Mouse (Mus musculus): ENCODE results near the gene Frmd4a.

Gene Frmd4a

GRCm38 (mm10) chr2:4438739-4439138, 421.2 kb downstream of the Frmd4a start:
- in situ Hi-C loops (cut with MseI, MboI), result no loop called here

- in situ Hi-C loops (cut with MseI, MboI), result no loop called here
These were observed 422.4 kb downstream of the Frmd4a start for GRCm38 (mm10) chr2:4439909-4440308.

DNA sequence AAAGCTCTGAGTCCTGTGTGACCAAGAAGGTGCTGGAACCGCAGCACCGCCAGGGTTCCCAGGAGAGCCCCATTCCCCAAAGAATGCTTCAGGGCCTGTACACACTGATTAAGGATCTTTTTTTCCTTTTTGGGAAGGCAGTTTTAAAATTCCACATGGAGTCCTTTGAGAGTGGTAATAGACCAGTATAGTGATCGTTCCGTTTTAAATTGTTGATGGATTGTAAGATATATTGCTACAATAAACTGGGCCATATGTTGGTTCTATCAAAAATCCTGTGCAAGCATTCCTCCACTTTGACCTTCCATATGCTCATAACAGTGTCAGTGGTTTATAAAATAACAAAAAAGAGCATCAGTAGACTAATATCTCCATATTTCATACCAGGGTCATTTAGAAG, 424.3 kb downstream of the Frmd4a start:
- in situ Hi-C loops (cut with MseI, MboI), result no loop called here

DNA sequence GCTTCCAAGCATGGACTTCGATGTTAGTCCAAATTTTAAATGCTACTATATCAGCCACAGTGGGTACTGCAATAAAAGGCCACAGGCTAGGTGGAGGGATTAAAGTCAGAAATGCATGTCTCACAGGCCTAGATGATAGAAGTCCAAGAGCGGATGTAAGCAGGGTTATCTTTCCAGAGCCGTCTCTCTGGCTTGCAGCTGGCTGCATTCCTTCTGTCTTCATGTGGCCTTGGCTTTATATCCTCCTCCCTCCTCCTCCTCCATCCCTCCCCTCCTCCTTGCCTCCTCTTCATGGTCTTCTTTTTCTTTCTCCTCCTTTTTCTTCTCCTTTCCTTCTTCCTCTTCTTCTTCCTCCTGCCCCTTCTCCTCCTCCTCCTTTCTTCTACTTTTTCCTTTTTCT, 427.2 kb downstream of the Frmd4a start:
- in situ Hi-C loops (cut with MseI, MboI), result no loop called here

- in situ Hi-C loops (cut with MseI, MboI), result no loop called here
These were observed 428.3 kb downstream of the Frmd4a start for GRCm38 (mm10) chr2:4445629-4446400.

- in situ Hi-C loops (cut with MseI, MboI), result no loop called here
These were observed 432.5 kb downstream of the Frmd4a start for GRCm38 (mm10) chr2:4449860-4450480.

GRCm38 (mm10) chr2:4452590-4453400, 435.3 kb downstream of the Frmd4a start:
- in situ Hi-C loops (cut with MseI, MboI), result no loop called here

- in situ Hi-C loops (cut with MseI, MboI), result no loop called here
These were observed 437.8 kb downstream of the Frmd4a start for GRCm38 (mm10) chr2:4455097-4456025.

GRCm38 (mm10) chr2:4460897-4461296, 443.4 kb downstream of the Frmd4a start:
- in situ Hi-C loops (cut with MseI, MboI), result no loop called here

DNA sequence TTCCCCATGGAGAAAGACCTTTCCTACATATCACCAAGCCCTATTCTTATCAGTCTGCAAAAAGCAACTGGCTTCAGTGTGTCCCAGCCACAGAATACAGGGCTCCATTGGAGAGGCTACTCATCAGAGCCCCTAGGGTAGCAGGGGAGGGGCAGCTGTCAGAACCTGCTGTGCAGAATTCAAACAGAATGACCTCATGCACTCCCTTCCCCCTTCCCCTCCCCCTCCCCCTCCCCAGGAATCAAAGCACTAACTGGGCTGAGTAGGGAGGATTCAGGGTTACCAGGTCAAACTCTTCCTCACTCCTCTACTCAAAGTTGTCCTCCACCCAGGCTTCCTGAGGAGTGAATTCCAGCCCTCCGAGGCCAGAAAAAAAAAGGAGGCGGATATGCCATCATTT, 444.0 kb downstream of the Frmd4a start:
- in situ Hi-C loops (cut with MseI, MboI), result no loop called here

DNA sequence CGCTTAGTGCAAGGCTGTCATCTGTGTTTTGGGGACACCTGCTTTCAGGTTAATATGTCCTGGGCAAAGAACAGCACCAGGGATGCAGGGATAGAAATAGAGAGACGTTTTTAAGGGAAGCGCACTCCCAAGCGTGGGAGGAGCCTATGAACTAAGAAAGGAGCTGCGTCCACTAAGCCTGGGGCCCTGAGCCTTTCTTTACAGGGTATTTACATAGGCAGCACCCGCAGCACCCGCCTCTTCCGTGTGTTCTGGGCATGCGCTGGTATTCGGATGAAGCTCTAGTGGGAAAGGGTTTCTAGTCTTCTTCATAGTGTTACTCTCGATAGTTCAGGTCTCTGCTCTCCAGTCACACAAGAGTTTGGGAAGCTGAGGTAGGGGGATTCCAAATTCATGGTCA, 445.0 kb downstream of the Frmd4a start:
- in situ Hi-C loops (cut with MseI, MboI), result no loop called here

GRCm38 (mm10) chr2:4466084-4466483, 448.6 kb downstream of the Frmd4a start:
- in situ Hi-C loops (cut with MseI, MboI), result no loop called here

GRCm38 (mm10) chr2:4467314-4467713, 449.8 kb downstream of the Frmd4a start:
- in situ Hi-C loops (cut with MseI, MboI), result no loop called here

DNA sequence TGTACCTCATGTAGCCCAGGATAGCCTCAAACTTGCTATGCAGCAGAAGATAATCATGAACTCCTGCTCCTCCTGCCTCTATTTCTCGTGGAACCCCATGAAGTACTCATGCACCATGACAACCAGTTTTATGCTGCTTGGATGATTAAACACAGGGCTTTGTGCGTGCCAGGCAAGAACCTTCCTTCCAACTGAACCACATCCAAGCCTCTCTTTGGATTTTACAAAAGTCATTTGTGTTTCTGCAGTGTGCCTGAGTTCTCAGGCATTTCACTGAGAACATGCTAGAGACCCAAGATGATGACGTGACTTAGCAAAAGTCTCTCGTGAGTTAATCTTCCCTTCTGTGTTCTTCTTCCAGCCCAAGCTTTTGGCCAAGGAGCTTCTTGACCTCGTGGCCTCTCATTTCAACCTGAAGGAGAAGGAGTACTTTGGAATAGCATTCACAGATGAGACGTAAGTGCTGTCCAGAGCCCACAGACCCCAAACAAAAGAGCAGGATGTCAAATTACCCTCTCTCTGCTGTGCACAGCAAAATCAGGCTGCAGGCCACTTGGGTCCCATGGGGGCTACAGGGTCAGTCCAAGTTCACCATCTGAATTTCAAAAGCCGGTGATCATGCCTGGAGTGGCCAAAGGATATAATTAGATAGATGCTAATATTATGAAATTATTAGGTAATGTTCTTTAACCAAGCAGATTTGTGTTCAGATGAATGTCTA, 455.4 kb downstream of the Frmd4a start:
- in situ Hi-C loops (cut with MseI, MboI), result no loop called here

DNA sequence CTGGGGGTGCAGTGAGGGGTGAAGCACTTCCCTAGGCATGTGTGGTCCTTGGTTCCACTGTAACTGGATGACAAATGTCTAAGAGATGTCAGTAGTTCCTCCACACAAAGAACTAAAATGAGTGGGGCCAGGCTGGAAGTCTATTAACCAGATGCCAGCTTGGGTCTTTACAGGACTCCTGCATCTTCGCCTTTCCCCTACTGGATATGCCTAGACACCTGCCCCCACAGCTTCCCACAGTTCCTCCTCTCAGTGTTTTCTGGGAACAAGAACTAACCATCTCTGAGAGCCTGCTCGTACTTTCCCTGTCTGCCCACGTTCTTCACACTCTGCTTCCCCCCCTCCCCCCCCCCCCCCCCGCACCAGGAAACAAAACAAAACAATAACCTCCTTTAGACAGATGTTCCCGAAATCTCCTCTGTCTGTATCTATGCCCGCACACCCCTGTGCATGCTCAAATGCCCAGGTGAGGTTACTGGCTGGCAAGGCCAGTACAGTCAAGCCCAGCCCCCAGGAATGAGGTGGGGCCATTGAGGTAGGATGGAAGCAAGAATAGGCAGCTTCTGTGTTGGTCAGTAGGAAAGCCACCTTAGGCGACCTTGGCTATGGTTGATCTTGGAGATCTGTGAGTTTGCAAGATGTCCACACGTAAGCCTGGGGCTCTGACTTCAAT, 456.5 kb downstream of the Frmd4a start:
- in situ Hi-C loops (cut with MseI, MboI), result no loop called here

GRCm38 (mm10) chr2:4474539-4474937, 457.0 kb downstream of the Frmd4a start:
- in situ Hi-C loops (cut with MseI, MboI), result no loop called here

- in situ Hi-C loops (cut with MseI, MboI), result no loop called here
These were observed 458.5 kb downstream of the Frmd4a start for GRCm38 (mm10) chr2:4475991-4476390.

- in situ Hi-C loops (cut with MseI, MboI), result no loop called here
These were observed 459.1 kb downstream of the Frmd4a start for GRCm38 (mm10) chr2:4476608-4477007.

- in situ Hi-C loops (cut with MseI, MboI), result no loop called here
These were observed 459.8 kb downstream of the Frmd4a start for GRCm38 (mm10) chr2:4477311-4477710.

GRCm38 (mm10) chr2:4480180-4480579, 462.7 kb downstream of the Frmd4a start:
- in situ Hi-C loops (cut with MseI, MboI), result loop anchor here (10.0 kb wide), 2 partner anchors 165 to 255 kb away; no protein-coding TSS in a partner anchor
